Mouse (Mus musculus): ENCODE results near the gene Thap8. TPM values are rescaled to one million over a fixed set of nuclear protein-coding genes. Genes with fewer than 3 reads are reported as not detected.
A peak's percentile ranks its signal among the peaks of the same experiment; 100 is the strongest.
"Not testable (repeated sequence)": the region's sequence is repeated elsewhere in the genome, so short reads cannot be mapped to it uniquely, and the experiment has no call there.

Thap8 gene
- 0.14 TPM for polyA plus RNA-seq (2021)

DNA sequence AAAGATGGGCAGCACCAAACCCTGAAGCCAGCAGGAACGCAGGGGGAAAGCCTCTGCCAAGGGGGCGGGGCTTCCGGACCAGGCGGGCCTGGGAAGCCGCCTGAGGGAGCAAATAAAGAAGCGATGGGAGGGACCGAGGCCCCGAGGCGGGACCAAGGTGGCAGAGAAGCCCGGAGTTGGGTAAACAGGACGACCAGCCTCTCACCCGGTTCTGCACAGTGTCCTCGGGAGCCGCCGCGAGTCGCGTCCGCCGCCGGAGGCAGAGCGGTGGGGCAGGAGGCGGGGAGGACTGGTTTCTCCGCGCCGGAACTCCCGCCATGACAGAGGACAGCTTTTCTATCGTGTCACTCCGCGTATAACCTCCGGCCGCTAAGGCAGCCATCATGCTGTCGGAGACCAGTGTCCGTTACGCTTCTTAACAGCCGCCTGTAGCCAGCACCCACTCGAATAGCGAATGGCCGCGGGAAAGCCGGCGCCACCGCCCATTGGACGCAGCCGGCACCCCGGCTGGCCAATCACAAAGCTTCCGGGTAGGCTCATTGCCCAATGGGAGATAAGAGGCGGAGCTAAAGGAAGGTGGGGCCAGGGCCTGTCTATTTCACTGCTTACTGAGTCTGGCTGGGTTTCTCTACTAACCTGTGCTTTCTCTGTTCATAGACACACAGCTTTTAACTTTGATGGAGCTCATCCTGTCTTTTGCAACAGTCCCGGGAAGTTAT is at the start of gene Thap8, which contains the start of gene Wdr62:
TSS of gene Thap8 (plus strand) at position 144 of the 719 bp plus-strand sequence.
TSS of gene Wdr62 (minus strand) at position 469 of the 719 bp plus-strand sequence.
- CTCF ChIA-PET, result interaction anchor here (1.0 to 1.5 kb wide), 3 partner anchors 20 to 63 kb away, joined by 3 to 4 read pairs (median 3); partner anchors contain the start of genes Polr2i and Tbcb
- peak; percentile 75 for DNase-seq (ENCODE audit: low read depth, low spot score)
- in situ Hi-C loops (cut with MboI; ENCODE audit: low pct_unique_long_range_greater_than_20kb), result no loop called here
- POLR2A ChIA-PET, result interaction anchor here (0.7 kb wide), 1 partner anchor 223 kb away, joined by 3 read pairs; no protein-coding TSS in a partner anchor
- no peaks in the 10 kb centered on the region for H3K27me3 ChIP-seq
- ATAC-seq, result peak; percentile 83
- no peak for TF ChIP-seq CTCF (IDR thresholded peaks at IDR 0.05)

DNA sequence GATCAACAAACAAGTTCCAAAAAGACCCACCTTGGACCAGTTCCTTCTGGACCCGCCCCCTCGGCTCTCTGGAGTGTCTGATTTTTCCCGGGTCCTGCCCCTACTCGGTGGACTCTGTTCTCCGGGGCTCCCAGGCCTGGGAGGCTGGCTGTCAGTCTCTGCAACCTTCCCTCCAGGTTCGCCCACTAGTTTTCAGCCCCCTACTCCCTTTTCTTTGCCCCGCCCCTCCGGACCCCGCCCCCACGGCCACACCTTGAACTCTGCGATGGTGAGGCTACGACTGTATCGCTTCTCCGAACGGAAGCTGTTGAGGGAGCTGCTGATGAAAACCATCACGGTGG is 48.6 kb upstream of the Thap8 start:
- no peaks in the 10 kb centered on the region for H3K27me3 ChIP-seq
- ATAC-seq (no peak), DNase-seq (ENCODE audit: low read depth, low spot score) (no peak)
- ChIA-PET POLR2A (no interaction called here), CTCF (interaction anchor here (3.0 kb wide), 1 partner anchor 14 kb away, joined by 11 read pairs; no protein-coding TSS in a partner anchor)
- no peak for TF ChIP-seq CTCF (IDR thresholded peaks at IDR 0.05)
- in situ Hi-C loops (cut with MboI; ENCODE audit: low pct_unique_long_range_greater_than_20kb), result no loop called here

DNA sequence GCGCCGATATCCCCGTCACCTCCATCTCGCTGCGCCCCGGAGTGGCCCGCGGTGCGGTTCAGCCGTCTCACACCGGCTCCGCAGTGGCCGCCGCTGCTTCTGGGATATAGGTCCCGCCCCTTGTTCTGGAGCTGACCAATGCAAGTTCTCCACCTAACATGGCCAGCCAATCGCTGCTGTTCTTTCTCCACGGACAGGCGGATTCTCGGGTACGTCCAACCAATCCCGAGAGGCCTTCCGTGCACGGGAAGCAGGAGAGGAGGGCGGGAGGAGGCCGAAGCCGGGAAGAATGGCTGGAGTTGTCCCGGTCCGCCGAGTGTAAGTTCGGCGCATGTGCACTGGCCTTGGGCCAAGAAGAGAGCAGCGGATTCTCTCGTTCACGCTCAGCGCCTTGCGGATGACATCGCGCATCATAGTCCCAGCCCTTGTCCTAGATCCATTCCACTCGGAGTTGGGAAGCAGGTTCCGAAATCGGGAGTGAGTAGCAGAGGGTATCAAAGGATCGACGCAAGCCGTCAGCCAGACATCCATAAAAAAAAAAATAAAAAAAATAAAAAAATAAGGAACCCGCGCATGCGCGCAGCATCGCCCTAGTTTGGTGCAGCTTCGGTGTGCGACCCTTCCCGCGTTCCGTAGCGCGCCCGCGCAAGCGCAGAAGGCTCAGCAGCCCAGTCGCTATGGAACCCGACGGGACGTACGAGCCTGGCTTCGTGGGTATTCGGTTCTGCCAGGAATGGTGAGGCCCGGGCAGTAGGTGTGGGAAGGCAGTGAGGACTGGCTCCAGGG is 48.0 kb upstream of the Thap8 start, which contains the start of the genes Polr2i and Tbcb:
TSS of gene Polr2i (plus strand) at position 280 of the 786 bp plus-strand sequence.
TSS of gene Tbcb (minus strand) at position 604 of the 786 bp plus-strand sequence.
- DNase-seq (ENCODE audit: low read depth, low spot score) (peak; percentile 97), ATAC-seq (peak; percentile 94)
- TF ChIP-seq CTCF (IDR thresholded peaks at IDR 0.05), result no peak
- ChIA-PET POLR2A (no interaction called here), CTCF (interaction anchor here (0.7 to 3.0 kb wide), 2 partner anchors 14 to 48 kb away, joined by 3 to 11 read pairs; partner anchors contain the start of genes Thap8 and Wdr62)
- no peaks in the 10 kb centered on the region for H3K27me3 ChIP-seq
- in situ Hi-C loops (cut with MboI; ENCODE audit: low pct_unique_long_range_greater_than_20kb), result no loop called here

DNA sequence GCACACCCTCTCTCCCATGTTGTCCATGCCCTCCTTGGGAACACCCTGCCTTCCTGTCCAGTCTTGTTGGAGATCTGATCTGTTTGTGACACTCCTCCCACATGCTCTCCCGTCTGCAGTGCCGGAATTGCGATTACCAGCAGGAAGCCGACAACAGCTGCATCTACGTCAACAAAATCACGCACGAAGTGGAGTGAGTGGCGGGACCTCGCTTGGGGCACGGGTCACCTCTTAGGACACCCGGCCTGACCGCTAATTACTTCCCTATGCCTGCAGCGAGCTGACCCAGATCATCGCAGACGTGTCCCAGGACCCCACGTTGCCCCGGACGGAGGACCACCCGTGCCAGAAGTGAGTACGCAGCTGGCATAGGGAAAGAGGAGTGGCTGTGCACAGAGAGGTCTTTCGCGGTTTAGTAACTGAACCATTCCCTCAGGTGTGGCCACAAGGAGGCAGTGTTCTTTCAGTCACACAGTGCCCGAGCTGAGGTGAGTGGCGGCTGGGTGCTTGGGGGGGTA is 47.2 kb upstream of the Thap8 start:
- no peak for ATAC-seq
- no peaks in the 10 kb centered on the region for H3K27me3 ChIP-seq
- ChIA-PET CTCF (interaction anchor here (1.7 kb wide), 1 partner anchor 68 kb away, joined by 7 read pairs; no protein-coding TSS in a partner anchor), POLR2A (no interaction called here)
- no peak for TF ChIP-seq CTCF (IDR thresholded peaks at IDR 0.05)
- no peak for DNase-seq (ENCODE audit: low read depth, low spot score)
- in situ Hi-C loops (cut with MboI; ENCODE audit: low pct_unique_long_range_greater_than_20kb), result no loop called here

DNA sequence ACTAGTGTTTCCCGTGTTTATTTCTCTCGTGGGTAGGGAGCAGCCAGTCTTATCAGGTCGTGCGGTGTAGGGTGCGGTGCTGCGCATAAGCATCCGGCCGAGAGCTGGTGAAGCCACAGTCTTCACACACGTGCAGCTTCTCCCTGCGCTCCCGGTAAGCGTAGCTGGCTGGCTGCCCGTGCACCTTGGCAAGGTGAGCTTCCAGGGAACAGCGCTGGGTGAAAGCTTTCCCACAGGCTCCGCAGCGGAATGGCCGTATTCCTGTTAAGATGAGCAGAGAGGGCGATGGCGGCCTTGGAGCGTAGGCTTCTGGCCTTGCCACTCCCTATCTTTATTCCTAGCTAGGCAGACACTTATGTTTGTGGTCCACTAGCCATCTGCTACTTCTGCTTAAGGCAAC is 46.5 kb upstream of the Thap8 start:
- no peak for DNase-seq (ENCODE audit: low read depth, low spot score)
- H3K27me3 ChIP-seq, result no peaks in the 10 kb centered on the region
- in situ Hi-C loops (cut with MboI; ENCODE audit: low pct_unique_long_range_greater_than_20kb), result no loop called here
- no peak for TF ChIP-seq CTCF (IDR thresholded peaks at IDR 0.05)
- no peak for ATAC-seq
- POLR2A ChIA-PET, result no interaction called here
- CTCF ChIA-PET, result interaction anchor here (1.0 to 1.7 kb wide), 2 partner anchors 26 to 68 kb away, joined by 3 to 7 read pairs; no protein-coding TSS in a partner anchor

DNA sequence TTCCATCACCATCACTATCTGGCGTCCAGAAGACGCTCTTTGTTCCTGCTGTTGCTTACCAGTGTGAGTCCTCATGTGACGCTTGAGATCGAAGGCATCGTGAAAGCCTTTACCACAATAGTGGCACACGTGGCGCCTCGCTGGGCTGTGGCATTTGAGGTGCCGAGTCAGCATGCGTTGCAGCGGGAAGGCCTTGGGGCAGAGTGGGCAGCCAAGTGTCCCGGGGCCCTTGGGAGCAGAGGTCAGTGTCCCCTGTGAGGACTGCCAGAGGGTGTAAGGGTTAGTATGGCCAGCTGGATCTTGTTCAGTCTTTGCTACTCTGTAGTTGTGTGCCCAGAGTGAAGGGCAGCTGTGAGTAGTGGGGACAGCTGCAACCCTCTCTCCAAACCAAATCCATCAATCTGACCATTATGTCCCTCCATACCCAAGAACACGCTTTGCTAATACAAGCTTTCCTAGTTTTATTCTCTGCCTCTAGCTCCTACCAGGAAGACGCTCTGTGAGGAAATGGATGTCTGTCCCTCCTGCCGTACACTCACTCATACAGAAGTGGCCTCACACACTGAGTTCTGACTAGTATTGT is 45.5 kb upstream of the Thap8 start:
- ChIA-PET POLR2A (interaction anchor here (0.7 kb wide), 1 partner anchor 51 kb away, joined by 3 read pairs; no protein-coding TSS in a partner anchor), CTCF (no interaction called here)
- DNase-seq (ENCODE audit: low read depth, low spot score) (no peak), ATAC-seq (no peak)
- no peak for TF ChIP-seq CTCF (IDR thresholded peaks at IDR 0.05)
- in situ Hi-C loops (cut with MboI; ENCODE audit: low pct_unique_long_range_greater_than_20kb), result no loop called here
- no peaks in the 10 kb centered on the region for H3K27me3 ChIP-seq

DNA sequence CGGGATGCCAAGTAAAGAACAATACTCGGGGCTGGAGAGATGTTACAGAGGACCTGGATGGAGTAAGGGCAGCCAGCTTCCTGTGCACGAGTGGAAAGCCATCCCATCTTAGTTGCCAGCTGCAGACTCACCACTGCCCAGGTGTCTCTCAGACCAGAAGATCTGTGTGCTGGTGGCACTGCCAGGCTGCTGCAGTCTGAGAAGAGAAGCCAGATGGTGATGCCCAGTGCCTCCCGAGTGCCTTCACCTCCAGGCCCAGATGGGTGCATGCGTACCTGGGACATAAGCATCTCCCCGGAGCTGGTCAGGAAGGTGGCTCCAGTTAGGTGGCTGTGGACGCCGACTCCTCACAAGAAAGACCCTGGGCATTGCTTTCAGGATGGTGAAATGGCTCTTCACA is 44.8 kb upstream of the Thap8 start:
- in situ Hi-C loops (cut with MboI; ENCODE audit: low pct_unique_long_range_greater_than_20kb), result no loop called here

DNA sequence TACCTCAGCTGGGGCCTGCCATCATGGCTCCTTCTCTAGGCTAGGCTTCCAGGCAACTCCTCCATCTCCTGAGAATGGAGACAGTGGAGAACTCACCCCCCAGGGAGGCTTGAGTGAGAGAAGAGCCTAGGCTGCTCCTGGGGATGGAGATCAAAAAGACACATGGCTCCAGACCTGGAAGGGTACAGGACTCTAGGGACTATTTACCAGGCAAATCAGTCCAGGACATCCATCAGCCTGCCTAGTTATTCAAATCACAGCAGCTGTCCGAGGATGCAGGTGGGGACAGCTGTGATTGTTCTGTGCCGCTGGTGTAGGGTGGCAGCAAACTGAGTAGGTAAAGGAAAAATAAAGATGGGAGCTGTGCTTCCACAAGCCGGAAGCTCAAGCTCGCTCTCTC is 44.3 kb upstream of the Thap8 start, which contains the start of gene Ovol3:
TSS of gene Ovol3 (minus strand) at position 101 of the 400 bp plus-strand sequence.
- ATAC-seq (no peak), DNase-seq (ENCODE audit: low read depth, low spot score) (no peak)
- no peaks in the 10 kb centered on the region for H3K27me3 ChIP-seq
- ChIA-PET POLR2A (no interaction called here), CTCF (no interaction called here)
- in situ Hi-C loops (cut with MboI; ENCODE audit: low pct_unique_long_range_greater_than_20kb), result no loop called here
- no peak for TF ChIP-seq CTCF (IDR thresholded peaks at IDR 0.05)

More for the DNA sequence above, 44.8 kb upstream of the Thap8 start:
- CTCF ChIA-PET, result no interaction called here
- no peak for ATAC-seq
- no peak for DNase-seq (ENCODE audit: low read depth, low spot score)
- no peak for TF ChIP-seq CTCF (IDR thresholded peaks at IDR 0.05)
- H3K27me3 ChIP-seq, result no peaks in the 10 kb centered on the region
- POLR2A ChIA-PET, result interaction anchor here (0.7 kb wide), 1 partner anchor 52 kb away, joined by 3 read pairs; no protein-coding TSS in a partner anchor

DNA sequence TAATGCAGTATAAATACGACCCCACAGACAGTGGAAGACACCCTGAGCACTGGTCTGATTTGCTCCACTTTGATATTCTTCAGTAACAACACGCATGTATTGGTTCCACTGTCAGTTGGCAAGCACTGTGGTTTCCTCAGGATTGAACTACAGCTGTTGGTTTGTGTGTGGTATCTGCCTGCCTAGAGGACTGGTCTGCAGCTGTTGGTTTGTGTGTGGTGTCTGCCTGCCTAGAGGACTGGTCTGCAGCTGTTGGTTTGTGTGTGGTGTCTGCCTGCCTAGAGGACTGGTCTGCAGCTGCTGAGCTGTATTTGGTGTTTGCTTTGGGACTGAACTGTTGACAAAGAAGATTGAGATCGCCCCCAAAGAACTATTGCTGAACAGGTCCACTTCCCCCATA is 42.5 kb upstream of the Thap8 start:
- POLR2A ChIA-PET; H3K27me3 ChIP-seq; ATAC-seq; in situ Hi-C loops (cut with MboI; ENCODE audit: low pct_unique_long_range_greater_than_20kb); DNase-seq (ENCODE audit: low read depth, low spot score): not testable (repeated sequence)
- CTCF ChIA-PET, result interaction anchor here (1.4 kb wide), 1 partner anchor 26 kb away, joined by 3 read pairs; no protein-coding TSS in a partner anchor

All from Patski (cell line).